Mouse (Mus musculus) forebrain, embryonic 15.5 days (tissue): ENCODE measurements around the gene Slc26a8. TPM values are rescaled to one million over a fixed set of nuclear protein-coding genes. Genes with fewer than 3 reads are reported as not detected.

ENCODE experiments used
- ATAC-seq: fragments of 200-750 bp; cut with Nextera tagmentation; replicated peaks from 2 replicates; pipeline ENCODE4 v1.8.0; 2017; ENCODE audit warnings: mild to moderate bottlenecking, moderate TSS enrichment, moderate library complexity
- H3K27ac ChIP-seq: fragments of 300-500 bp; sonication (generic); replicated peaks from 2 replicates; pipeline ENCODE4 v1.5.1; 2015; ENCODE audit warnings: mild to moderate bottlenecking, inconsistent platforms
- H3K27me3 ChIP-seq: fragments of 300-500 bp; sonication (generic); 2 replicates; pipeline ENCODE4 v1.6.1; 2015; ENCODE audit warnings: inconsistent platforms
- H3K36me3 ChIP-seq: fragments of 300-500 bp; sonication (generic); 2 replicates; pipeline ENCODE4 v1.6.1; 2015; ENCODE audit warnings: mild to moderate bottlenecking, inconsistent platforms
- H3K4me1 ChIP-seq: fragments of 300-500 bp; sonication (generic); 2 replicates; pipeline ENCODE4 v1.6.1; 2015; ENCODE audit warnings: inconsistent platforms
- H3K4me2 ChIP-seq: fragments of 300-500 bp; sonication (generic); replicated peaks from 2 replicates; pipeline ENCODE4 v1.6.1; 2015; ENCODE audit warnings: mild to moderate bottlenecking, inconsistent platforms
- H3K4me3 ChIP-seq: fragments of 300-500 bp; sonication (generic); 2 replicates; pipeline ENCODE4 v1.5.1; 2015; ENCODE audit warnings: mild to moderate bottlenecking, inconsistent platforms
- H3K9ac ChIP-seq: fragments of 300-500 bp; sonication (generic); replicated peaks from 2 replicates; pipeline ENCODE4 v1.6.1; 2015; ENCODE audit warnings: mild to moderate bottlenecking, inconsistent platforms
- H3K9me3 ChIP-seq: fragments of 300-500 bp; sonication (generic); 2 replicates; pipeline ENCODE4 v1.6.1; 2016; ENCODE audit warnings: inconsistent platforms
- WGBS: fragments of 180-500 bp; shearing (Covaris S2); methylation state at CpG from one replicate; pipeline ENCODE4 v1.1.7; 2015; ENCODE audit warnings: mixed read lengths; 5-methylcytosine and 5-hydroxymethylcytosine counted together
- polyA plus RNA-seq: library from polyadenylated mRNA; unstranded; fragments of >200 nt; fragmentation: Nextera tagmentation; extraction: Ambion mirVana; gene quantifications from 2 replicates; pipeline ENCODE4 v1.2.1, GENCODE M21; 2015

The Slc26a8 gene
- polyA plus RNA-seq, 1 experiment from 2014 or later, result 1.7 TPM

- Histone ChIP-seq H3K9ac (no peak overlapping the region), H3K4me1 (0 out of 2 replicates have a peak, but pooled peaks cover 3% of the 10 kb centered on the region), H3K4me2 (no peak overlapping the region), H3K27ac (no peak overlapping the region), H3K4me3 (no peak overlapping the region), H3K36me3 (peaks cover 11% of the 10 kb centered on the region), H3K9me3 (no peaks in the 10 kb centered on the region), H3K27me3 (no peaks in the 10 kb centered on the region)
- 93% methylated on average over 8 of the region's 8 CpGs for WGBS
- ATAC-seq, result no peak
Observed at GRCm38 (mm10) chr17:28710291-28710688, 20.3 kb upstream of the Slc26a8 start.

- WGBS, result 91% methylated on average over 8 of the region's 8 CpGs
Observed at GRCm38 (mm10) chr17:28709552-28710290, 19.7 kb upstream of the Slc26a8 start.

GRCm38 (mm10) chr17:28708989-28709388 is 19.0 kb upstream of the Slc26a8 start:
- Histone ChIP-seq H3K4me2 (no peak overlapping the region), H3K9ac (no peak overlapping the region), H3K4me1 (0 out of 2 replicates have a peak, but pooled peaks cover 3% of the 10 kb centered on the region), H3K9me3 (no peaks in the 10 kb centered on the region), H3K27ac (no peak overlapping the region), H3K36me3 (peaks cover 4% of the 10 kb centered on the region), H3K27me3 (no peaks in the 10 kb centered on the region), H3K4me3 (no peak overlapping the region)
- no peak for ATAC-seq
- WGBS, result 45% methylated on average over 2 of the region's 2 CpGs

More at GRCm38 (mm10) chr17:28709552-28710290, 19.7 kb upstream of the Slc26a8 start:
- Histone ChIP-seq H3K36me3 (peaks cover 9% of the 10 kb centered on the region), H3K4me2 (no peak overlapping the region), H3K9me3 (no peaks in the 10 kb centered on the region), H3K27me3 (no peaks in the 10 kb centered on the region), H3K4me3 (no peak overlapping the region), H3K9ac (no peak overlapping the region), H3K4me1 (0 out of 2 replicates have a peak, but pooled peaks cover 3% of the 10 kb centered on the region), H3K27ac (no peak overlapping the region)
- ATAC-seq, result no peak

GRCm38 (mm10) chr17:28707816-28708215 is 17.8 kb upstream of the Slc26a8 start:
- no peak for ATAC-seq
- H3K27ac ChIP-seq, result no peak overlapping the region
- no peaks in the 10 kb centered on the region for H3K9me3 ChIP-seq
- H3K9ac ChIP-seq, result no peak overlapping the region
- H3K27me3 ChIP-seq, result no peaks in the 10 kb centered on the region
- H3K4me3 ChIP-seq, result no peak overlapping the region
- WGBS, result 91% methylated on average over 2 of the region's 2 CpGs
- no peak overlapping the region for H3K4me2 ChIP-seq
- 0 out of 2 replicates have a peak, but pooled peaks cover 3% of the 10 kb centered on the region for H3K4me1 ChIP-seq
- H3K36me3 ChIP-seq, result no peaks in the 10 kb centered on the region

GRCm38 (mm10) chr17:28707136-28707627 is 17.1 kb upstream of the Slc26a8 start:
- Histone ChIP-seq H3K36me3 (no peaks in the 10 kb centered on the region), H3K9me3 (no peaks in the 10 kb centered on the region), H3K27me3 (no peaks in the 10 kb centered on the region), H3K4me1 (0 out of 2 replicates have a peak, but pooled peaks cover 3% of the 10 kb centered on the region), H3K27ac (no peak overlapping the region), H3K4me3 (no peak overlapping the region), H3K9ac (no peak overlapping the region), H3K4me2 (no peak overlapping the region)
- WGBS, result 82% methylated on average over 3 of the region's 3 CpGs
- ATAC-seq, result no peak

- no peaks in the 10 kb centered on the region for H3K27me3 ChIP-seq
- WGBS, result 34% methylated on average over 1 of the region's 1 CpGs
- no peak overlapping the region for H3K4me2 ChIP-seq
- no peak overlapping the region for H3K4me3 ChIP-seq
- H3K36me3 ChIP-seq, result no peaks in the 10 kb centered on the region
- no peak overlapping the region for H3K27ac ChIP-seq
- ATAC-seq, result no peak
- H3K9ac ChIP-seq, result no peak overlapping the region
- H3K9me3 ChIP-seq, result no peaks in the 10 kb centered on the region
- H3K4me1 ChIP-seq, result 0 out of 2 replicates have a peak, but pooled peaks cover 3% of the 10 kb centered on the region
Observed at GRCm38 (mm10) chr17:28706697-28707096, 16.7 kb upstream of the Slc26a8 start.

GRCm38 (mm10) chr17:28702646-28703045 is 12.6 kb upstream of the Slc26a8 start:
- H3K27me3 ChIP-seq, result no peaks in the 10 kb centered on the region
- no peak for ATAC-seq
- no peak overlapping the region for H3K4me3 ChIP-seq
- peaks cover 12% of the 10 kb centered on the region for H3K4me1 ChIP-seq
- WGBS, result 83% methylated on average over 2 of the region's 2 CpGs
- H3K36me3 ChIP-seq, result no peaks in the 10 kb centered on the region
- no peak overlapping the region for H3K4me2 ChIP-seq
- H3K9me3 ChIP-seq, result no peaks in the 10 kb centered on the region
- H3K27ac ChIP-seq, result no peak overlapping the region
- no peak overlapping the region for H3K9ac ChIP-seq

GRCm38 (mm10) chr17:28701737-28702136 is 11.7 kb upstream of the Slc26a8 start:
- Histone ChIP-seq H3K4me3 (no peak overlapping the region), H3K27ac (no peak overlapping the region), H3K27me3 (no peaks in the 10 kb centered on the region), H3K9me3 (no peaks in the 10 kb centered on the region), H3K9ac (no peak overlapping the region), H3K4me1 (peaks cover 20% of the 10 kb centered on the region), H3K4me2 (no peak overlapping the region), H3K36me3 (no peaks in the 10 kb centered on the region)
- ATAC-seq, result no peak
- 88% methylated on average over 3 of the region's 3 CpGs for WGBS

GRCm38 (mm10) chr17:28701171-28701570 is 11.1 kb upstream of the Slc26a8 start:
- 96% methylated on average over 4 of the region's 4 CpGs for WGBS
- no peak overlapping the region for H3K27ac ChIP-seq
- H3K9me3 ChIP-seq, result no peaks in the 10 kb centered on the region
- no peak overlapping the region for H3K4me2 ChIP-seq
- H3K4me3 ChIP-seq, result no peak overlapping the region
- H3K4me1 ChIP-seq, result peaks cover 25% of the 10 kb centered on the region
- no peak overlapping the region for H3K9ac ChIP-seq
- no peak for ATAC-seq
- no peaks in the 10 kb centered on the region for H3K36me3 ChIP-seq
- H3K27me3 ChIP-seq, result no peaks in the 10 kb centered on the region

- Histone ChIP-seq H3K36me3 (no peaks in the 10 kb centered on the region), H3K4me1 (peaks cover 28% of the 10 kb centered on the region), H3K4me2 (no peak overlapping the region), H3K9me3 (no peaks in the 10 kb centered on the region), H3K27ac (no peak overlapping the region), H3K4me3 (no peak overlapping the region), H3K27me3 (no peaks in the 10 kb centered on the region), H3K9ac (no peak overlapping the region)
- 82% methylated on average over 7 of the region's 7 CpGs for WGBS
- no peak for ATAC-seq
Observed at GRCm38 (mm10) chr17:28699789-28700188, 9.8 kb upstream of the Slc26a8 start.

- Histone ChIP-seq H3K27me3 (no peaks in the 10 kb centered on the region), H3K9ac (no peak overlapping the region), H3K27ac (no peak overlapping the region), H3K4me2 (no peak overlapping the region), H3K4me3 (no peak overlapping the region), H3K36me3 (no peaks in the 10 kb centered on the region), H3K9me3 (no peaks in the 10 kb centered on the region), H3K4me1 (peaks cover 33% of the 10 kb centered on the region)
- no peak for ATAC-seq
- WGBS, result 90% methylated on average over 2 of the region's 2 CpGs
Observed at GRCm38 (mm10) chr17:28698672-28699071, 8.6 kb upstream of the Slc26a8 start.

- Histone ChIP-seq H3K27ac (no peak overlapping the region), H3K4me3 (no peak overlapping the region), H3K27me3 (no peaks in the 10 kb centered on the region), H3K9me3 (no peaks in the 10 kb centered on the region), H3K4me2 (no peak overlapping the region), H3K9ac (no peak overlapping the region), H3K36me3 (no peaks in the 10 kb centered on the region), H3K4me1 (peaks cover 38% of the 10 kb centered on the region)
- 16% methylated on average over 4 of the region's 4 CpGs for WGBS
- no peak for ATAC-seq
Observed at GRCm38 (mm10) chr17:28698245-28698644, 8.2 kb upstream of the Slc26a8 start.
